Mouse (Mus musculus): ENCODE measurements around the gene Gm13539.

DNA sequence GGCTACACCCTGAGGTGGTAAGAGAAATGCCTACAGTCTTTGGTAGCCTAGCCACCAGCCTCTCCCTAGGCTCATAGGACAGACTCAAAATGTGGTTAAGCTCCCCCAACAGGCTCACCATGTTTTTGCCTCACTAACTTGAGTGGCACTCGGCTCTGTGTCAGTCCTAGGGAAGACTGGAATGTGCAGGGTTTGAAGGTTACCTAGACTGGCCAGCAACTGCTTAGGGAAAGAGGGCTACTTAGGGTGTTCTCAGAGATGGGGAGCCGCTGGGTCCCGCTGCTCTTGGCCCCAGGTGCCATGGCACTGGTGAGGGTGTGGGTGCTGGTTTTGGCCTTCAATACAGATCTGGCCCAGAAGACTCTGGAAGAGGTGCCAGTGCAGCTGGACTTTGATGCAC is at the start of gene Gm13539:
- TF ChIP-seq CTCF (IDR thresholded peaks at IDR 0.05; ENCODE audit: borderline replicate concordance, insufficient read depth, low read depth, low read length) = no peak
- TF ChIP-seq POLR2A (IDR thresholded peaks at IDR 0.05; ENCODE audit: borderline replicate concordance, insufficient read depth, low read length) = no peak
